Mouse (Mus musculus): ENCODE measurements around the gene Cela1. TPM values are rescaled to one million over a fixed set of nuclear protein-coding genes. Genes with fewer than 3 reads are reported as not detected.

Gene Cela1
- total RNA-seq, 2 experiments from 2014 or later: 26.6 to 56.2 TPM

DNA sequence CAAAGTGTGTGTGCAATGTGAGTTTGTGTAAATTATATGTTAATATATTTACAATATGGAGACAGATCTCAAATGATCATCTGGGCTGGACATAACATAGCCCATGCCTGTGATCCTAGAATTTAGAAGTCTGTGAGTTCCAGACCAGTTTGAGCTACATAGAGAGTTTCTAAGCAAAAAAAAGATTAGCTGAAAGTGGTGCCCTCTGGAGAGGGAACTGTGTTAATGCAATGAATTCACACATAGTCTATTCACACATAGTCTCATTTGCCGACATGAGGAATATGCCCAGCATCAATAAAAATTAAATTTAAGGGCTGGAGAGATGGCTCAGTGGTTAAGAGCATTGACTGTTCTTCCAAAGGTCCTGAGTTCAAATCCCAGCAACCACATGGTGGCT lies 11.2 kb downstream of the Cela1 start:
- ATAC-seq (replicated peaks; ENCODE audit: low FRiP score, poor library complexity, severe bottlenecking): no peak

DNA sequence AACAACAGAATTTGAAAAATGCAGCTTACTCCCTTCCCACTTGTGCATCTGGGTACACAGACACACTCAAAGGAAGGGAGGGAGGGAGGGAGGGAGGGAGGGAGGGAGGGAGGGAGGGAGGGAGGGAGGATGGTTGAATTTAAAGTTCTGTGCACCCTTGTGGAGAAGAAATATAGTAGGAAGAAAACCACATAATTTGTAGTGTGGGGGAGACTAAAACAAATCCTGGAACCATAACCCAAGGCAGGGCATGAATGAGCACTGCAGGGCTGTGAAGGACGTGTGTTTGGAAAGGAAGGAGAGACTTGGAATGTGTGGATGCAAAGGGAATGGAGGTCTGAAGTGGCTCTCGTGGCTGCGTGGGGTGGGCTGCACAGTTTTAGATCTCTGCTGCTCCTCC lies 12.2 kb downstream of the Cela1 start:
- no peak for ATAC-seq (replicated peaks; ENCODE audit: low FRiP score, poor library complexity, severe bottlenecking)

DNA sequence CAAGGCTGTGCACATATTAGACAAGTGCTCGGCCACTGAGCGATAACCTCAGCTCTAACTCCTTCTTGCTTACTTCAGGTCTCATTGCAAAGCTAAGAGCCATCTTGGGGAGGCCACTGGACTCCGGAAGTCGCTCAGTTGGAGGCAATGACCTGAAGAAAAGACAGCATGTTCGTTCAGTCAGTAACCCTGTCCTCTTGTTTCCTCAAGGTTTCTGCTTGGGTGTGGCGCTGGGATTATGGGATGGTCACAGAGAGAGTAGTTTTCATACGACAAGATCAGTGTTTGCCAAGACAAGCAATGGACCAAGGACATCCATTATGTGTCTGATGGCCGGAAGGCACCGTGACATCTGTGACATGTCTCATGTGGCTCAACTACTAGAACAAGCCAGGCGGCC lies 13.2 kb downstream of the Cela1 start:
- ATAC-seq (replicated peaks; ENCODE audit: low FRiP score, poor library complexity, severe bottlenecking): no peak

DNA sequence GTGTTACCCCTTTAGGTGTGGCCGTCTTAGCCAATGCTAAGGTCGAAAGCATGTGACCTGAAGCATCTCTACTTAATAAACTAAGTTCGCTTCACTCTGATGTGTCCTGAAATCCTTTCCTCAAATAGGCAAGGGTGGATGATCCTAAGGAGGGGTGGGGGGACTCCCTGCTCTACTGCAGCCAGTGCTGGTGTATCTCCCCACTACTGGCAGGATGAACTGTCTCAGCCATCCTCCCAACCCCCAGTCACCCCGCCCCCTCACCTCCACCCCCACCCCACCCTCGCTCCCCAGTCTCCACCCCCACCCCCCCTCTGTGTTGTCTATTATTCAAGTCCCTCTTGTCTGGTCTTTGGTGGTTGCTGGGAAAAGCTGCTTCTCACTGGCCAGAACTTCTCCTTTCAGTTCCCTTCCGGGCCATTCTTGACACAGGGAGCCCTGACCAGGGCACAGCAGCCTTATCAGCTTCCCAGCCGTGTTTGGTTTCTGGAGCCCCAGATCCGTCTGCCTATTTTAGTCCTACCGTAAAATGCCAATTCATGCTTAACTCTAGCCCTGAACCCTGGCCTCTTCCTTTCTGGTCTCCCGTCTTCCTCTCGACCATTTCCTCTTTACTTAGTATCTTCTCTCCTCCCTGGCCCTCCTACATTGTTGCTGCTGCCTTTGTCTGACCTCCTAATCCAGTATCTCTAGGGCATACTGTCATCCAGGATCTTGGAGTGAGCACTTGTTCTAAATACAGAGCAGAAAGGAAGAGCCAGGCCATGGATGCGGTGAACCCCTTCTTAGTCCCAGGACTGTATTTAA lies 13.9 kb downstream of the Cela1 start:
- peak; percentile 66 for ATAC-seq (replicated peaks; ENCODE audit: low FRiP score, poor library complexity, severe bottlenecking)

DNA sequence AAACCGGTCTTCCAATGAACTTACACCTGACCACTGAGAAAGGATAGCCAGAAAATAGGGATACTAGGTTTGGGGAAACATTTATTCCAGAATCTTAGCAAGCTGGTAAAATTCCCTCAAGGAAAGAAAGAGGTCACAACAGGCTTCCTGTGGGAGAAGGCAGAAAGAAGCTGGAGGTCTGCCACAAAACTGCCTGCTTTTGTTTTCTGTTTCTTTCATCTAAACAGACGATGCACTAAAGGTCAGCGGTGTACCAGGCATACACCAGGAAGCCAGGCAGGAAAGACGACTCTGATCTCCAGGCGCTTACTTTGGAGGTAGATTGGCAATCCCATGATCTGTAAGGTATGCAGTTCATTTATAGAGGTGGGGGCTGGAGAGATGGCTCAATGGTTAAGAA lies 16.9 kb downstream of the Cela1 start:
- ATAC-seq (replicated peaks; ENCODE audit: low FRiP score, poor library complexity, severe bottlenecking): no peak

DNA sequence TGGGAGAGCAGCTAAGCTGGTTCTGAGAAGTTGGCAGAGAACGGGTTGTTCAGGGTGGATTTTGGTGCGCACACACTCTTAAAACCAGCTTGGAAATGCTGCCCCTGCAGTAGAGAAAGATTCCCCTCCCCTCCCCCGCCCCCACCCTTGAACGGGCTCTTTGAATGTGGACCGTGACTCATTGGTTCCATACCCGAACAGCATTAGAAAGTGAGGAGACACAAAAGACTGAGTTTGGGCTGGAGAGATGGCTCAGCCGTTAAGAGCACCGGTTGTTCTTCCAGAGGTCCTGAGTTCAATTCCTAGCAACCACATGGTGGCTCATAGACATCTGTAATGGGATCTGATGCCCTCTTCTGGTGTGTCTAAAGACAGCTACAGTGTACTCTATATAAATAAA lies 17.7 kb downstream of the Cela1 start:
- ATAC-seq (replicated peaks; ENCODE audit: low FRiP score, poor library complexity, severe bottlenecking): no peak

DNA sequence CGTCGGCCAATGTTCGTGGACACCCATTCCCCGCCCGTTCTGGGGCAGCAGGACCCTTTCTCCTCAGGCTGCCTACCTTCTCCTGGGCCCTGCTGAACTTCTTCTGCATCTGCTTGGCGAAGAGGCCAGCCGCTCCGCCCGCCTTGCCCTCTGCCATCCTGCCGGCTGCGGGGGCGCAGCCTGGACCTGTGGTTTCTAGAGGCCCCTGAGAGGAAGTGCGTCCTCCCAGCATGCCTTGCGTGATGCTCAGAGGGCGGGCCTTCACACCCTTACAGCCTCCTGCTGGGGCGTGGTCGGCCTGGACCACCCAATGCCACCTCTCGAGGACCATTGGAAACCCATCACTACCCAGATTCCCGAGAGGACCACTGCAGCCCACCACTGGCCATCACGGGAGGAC lies 18.4 kb downstream of the Cela1 start, which contains the start of gene Bin2:
Gene Bin2 (minus strand): TSS at position 217 of the 400 bp plus-strand sequence.
- ATAC-seq (replicated peaks; ENCODE audit: low FRiP score, poor library complexity, severe bottlenecking): peak; percentile 72

DNA sequence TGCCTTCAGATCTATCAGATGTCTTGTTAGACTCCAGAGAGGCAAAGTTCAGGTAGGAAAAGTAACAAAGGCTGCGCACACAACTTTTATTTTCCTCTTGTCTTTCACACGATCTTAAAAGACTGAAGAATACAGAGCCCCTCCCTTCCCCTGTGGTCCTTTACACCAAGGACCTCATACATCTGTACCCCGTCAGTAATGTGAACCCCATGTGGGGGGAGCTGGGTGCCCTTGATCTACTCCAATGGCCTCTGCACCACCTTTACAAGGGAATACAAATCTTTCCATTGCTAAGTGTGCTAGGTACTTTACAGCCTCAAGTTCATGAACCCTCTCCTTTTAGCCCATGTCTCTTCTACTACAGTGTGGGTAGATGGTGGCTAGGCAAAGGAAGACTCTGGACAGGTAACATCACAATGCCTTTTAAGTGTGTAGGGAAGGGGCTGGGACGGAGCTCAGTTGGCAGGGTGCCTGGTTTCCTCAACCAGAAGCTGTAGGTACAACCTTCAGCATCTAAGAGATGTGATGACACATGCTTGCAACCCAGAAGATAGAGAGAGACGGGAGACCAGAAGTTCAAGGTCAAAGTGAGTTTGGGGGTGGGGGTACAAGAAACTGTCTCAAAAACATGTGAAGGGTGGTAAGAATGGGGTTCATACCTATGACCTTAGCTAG lies 19.7 kb downstream of the Cela1 start:
- ATAC-seq (replicated peaks; ENCODE audit: low FRiP score, poor library complexity, severe bottlenecking): no peak

DNA sequence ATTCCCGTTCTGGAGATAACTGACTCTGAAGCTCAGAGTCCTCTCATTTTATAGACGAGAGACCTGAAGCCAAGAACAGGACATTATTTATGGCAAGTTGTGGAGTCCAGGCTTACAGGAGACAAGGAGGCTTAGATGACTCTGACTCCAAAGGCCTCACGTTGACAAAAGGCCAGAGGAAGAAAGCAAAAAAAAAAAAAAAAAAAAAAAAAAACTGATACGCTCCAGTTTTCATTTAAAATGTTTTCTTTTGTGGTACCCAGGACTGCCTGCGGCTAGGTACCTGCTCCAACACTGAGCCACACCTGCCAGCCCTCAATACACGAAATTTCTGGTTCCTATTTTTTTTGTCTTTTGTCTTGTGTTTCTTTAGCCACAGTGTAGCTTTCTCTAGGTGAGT lies 20.3 kb downstream of the Cela1 start:
- no peak for ATAC-seq (replicated peaks; ENCODE audit: low FRiP score, poor library complexity, severe bottlenecking)

DNA sequence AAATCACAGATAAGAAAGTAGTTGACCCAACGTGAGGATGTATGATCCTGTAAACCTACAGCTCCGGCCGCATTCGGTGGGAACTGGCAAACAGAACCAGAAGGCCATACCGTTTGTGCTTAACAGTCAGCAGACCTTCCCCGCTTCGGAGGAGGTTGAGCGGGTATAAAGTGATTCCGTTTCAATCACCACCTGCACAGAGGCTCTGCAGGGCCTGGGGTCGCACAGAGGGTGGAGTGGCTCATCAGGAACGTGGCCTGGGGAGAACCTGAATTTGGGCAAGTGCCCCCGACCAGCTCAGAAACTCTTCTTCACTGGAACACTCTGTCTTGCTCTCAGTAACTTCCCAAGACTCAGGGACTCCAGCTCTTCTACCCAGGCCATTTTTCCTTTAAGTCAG lies 20.9 kb downstream of the Cela1 start:
- ATAC-seq (replicated peaks; ENCODE audit: low FRiP score, poor library complexity, severe bottlenecking): no peak

DNA sequence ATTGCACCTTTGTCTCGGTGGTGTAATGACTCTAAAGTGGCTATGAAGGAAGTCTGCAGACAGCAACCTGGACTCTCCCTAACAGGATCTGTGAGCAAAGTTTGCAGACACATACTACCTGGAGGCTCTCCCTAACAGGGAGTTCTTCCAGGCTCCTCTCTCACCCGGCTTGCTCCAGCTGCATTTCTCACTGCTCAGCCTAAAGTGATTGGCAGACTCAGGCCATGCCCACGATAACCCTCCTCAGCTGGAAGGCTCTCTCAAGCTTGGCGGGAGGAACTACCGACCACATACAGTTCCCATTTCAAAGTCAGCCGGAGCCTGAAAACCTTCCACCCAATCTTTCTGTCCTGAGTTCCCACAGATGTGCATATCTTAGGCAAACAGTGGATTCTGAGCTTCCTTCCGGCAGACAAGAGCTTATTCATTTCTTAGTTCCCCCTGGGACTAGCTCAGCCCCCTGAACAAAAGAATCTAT lies 21.5 kb downstream of the Cela1 start:
- no peak for ATAC-seq (replicated peaks; ENCODE audit: low FRiP score, poor library complexity, severe bottlenecking)

DNA sequence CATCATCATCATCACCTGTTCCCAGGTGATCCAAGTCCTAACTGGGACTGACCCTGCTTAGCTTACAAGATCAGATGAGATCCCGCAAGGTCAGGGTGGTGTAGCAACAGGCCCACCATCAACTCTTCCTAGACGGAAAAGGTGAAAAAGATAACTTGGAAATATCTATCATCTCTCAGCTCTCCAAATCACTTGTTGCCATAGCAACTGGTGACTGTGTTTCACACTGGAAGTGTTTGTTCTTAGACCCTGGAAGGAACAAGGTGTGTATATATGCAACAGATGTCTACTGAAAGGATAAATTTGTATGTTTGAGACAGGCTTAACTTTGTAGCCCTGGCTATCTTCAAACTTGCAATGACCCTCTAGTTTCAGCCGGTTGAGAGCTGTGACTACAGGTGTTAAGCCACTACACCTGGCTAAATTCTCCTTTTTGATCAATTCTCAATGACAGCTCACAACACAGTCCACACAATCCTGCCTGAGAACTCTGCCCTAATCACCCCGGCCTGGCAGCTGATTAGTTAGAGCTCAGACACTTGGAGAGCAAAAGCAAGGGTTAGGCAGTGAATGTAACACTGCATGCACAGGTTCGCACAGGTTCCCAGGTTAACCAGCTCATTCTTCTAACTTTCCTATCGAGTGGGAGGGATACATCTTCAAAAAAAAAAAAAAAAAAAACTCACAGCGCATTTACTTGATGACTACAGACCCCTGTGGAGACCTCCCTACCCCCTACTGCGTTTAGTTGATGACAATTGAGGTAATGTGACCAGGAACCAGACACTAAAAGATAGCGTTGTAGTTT lies 22.1 kb downstream of the Cela1 start:
- ATAC-seq (replicated peaks; ENCODE audit: low FRiP score, poor library complexity, severe bottlenecking): no peak

DNA sequence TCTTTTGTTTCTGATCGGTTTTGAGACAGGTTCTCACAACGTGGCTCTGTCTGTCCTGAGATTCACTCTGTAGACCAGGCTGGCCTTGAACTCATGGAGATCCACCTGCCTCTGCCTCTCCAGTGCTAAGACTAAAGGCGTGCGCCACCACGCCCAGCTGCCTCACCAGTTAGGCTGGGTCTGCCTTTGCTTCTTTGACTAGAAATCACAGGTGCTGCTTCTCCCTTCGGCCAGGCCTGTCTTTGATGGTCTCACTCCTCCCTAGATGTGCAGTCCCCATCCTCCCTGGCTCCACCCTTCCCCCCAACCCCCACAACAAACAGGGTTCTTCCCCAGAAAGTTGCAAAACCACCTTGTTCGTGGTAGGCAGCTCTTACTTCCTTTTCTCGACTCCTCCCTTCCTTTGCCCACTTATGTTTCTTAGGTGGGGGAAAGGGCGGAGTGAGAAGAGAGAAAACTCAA lies 22.9 kb downstream of the Cela1 start:
- ATAC-seq (replicated peaks; ENCODE audit: low FRiP score, poor library complexity, severe bottlenecking): no peak

DNA sequence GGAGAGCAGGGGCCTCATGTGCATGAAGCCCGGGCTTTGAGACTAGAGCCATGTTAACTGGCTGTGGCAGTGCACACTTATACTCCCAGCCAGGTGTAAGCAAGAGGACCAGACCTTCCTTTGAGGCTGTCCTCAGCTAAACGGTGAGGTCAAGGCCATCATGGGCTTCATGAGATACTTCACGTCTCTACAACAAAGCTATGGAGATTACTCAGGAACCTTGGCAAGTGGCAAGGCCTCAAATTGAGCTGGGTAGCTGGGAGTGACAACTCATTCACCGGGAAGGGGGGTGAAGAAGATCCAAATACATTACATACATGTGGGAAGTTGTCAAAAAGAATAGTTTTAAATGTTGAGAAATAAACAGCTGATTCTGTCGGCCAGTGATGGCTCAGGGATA lies 26.9 kb downstream of the Cela1 start:
- ATAC-seq (replicated peaks; ENCODE audit: low FRiP score, poor library complexity, severe bottlenecking): no peak

DNA sequence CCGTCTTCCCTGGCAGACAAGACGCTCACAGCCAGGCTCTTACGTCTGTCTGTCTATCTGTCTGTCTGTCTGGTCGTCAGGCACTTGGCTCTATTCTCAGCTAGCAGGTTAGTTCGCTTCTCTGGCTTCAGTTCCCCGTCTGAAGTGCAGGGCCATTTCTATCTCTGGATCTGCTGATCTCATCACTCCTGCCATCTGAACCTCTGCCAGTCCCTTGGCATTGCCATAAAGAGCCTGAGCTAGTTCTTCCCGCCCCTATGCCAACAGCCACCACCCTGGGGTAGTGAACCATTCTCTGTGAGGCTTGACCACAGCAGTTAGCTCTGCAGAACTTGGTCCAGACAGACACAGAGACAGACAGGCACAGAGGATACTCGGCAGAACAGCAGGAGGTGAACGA lies 27.4 kb downstream of the Cela1 start:
- ATAC-seq (replicated peaks; ENCODE audit: low FRiP score, poor library complexity, severe bottlenecking): no peak

DNA sequence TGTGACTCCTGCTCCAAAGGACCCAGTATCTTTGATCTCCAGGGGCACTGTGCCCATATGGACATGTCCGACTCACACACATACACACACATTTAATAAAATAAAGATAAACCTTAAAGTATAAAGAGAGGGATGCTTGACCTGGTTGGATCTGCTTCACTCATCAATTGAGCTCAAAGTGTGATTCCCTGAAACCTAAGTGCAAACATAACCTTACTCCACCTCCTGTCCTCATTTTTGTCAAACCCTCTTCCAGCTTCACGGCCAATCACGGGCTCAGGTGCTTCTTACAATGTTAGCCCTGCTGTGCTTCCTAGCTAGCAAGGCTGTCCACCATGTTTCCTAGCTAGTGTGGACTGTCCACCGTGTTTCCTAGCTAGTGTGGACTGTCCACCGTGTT lies 32.5 kb downstream of the Cela1 start:
- ATAC-seq (replicated peaks; ENCODE audit: low FRiP score, poor library complexity, severe bottlenecking): no peak

DNA sequence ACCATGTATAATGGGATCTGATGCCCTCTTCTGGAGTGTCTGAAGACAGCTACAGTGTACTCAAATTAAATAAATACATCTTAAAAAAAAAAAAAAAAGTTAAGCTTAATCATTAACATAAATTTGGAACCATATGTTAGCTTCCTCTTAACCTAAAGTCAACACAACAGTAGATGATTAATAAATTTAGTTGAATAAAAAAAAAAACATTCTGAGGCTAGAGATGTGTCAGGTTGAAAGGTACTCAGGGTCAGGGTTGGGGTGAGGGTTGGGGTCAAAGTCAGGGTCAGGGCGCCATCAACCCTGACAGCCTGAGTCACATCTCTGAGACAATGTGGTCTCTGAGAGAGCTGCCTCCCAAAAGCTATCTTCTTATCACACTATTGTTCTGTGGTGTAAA lies 33.5 kb downstream of the Cela1 start:
- no peak for ATAC-seq (replicated peaks; ENCODE audit: low FRiP score, poor library complexity, severe bottlenecking)

DNA sequence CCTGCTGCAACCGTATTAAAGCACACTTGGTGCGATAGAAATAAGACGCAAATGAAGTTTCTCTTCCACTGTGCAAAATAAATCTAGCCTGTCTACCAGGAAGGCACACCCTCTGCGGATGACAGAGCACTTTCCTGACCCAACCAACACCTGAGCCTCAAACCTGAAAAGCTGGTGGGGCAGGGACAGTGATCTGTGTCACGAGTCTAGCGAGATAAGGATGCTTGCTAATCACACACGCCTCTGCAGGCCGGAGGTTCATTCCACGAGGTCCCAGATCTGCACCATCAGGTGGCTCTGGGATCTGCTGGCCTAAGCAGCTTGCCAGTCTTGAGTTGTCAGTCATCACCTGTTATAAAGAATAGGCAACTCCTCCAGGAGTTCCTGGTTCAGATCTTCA lies 36.1 kb downstream of the Cela1 start:
- ATAC-seq (replicated peaks; ENCODE audit: low FRiP score, poor library complexity, severe bottlenecking): no peak

DNA sequence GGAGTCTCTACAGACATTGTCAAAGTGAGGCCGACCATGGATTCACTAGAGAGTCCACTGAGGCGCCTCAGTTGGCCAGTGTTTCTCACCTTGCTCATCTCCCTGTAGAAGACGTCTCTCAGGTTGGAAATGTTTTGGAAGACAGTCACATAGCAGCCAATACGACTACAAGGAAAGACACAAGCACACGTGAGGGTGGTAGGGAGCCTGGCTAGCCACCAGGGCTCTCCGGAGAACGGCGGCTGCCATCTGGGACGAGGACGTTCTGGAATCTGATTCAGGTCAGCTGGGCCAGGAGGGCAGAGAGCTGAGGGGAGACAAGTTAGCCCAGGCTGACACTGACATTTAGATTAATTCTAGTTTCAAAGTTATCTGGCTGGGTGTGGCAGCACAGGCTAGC lies 37.6 kb downstream of the Cela1 start:
- ATAC-seq (replicated peaks; ENCODE audit: low FRiP score, poor library complexity, severe bottlenecking): no peak

DNA sequence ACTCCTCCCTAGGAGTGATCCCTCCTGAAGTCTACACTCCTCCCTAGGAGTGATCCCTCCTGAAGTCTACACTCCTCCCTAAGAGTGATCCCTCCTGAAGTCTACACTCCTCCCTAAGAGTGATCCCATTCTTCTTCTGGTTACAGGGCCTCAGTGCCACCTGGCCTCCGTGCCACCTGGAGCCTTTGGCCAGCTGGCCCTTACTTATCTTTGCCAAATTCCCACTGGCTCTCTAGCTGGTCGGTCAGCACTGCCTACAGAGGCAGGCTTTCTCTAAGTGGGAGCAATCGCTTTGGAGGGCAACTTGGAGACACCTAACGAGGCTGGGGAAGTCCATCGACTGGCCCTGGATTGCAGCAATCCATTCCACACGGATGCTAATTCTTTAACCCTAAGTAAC lies 41.6 kb downstream of the Cela1 start:
- ATAC-seq (replicated peaks; ENCODE audit: low FRiP score, poor library complexity, severe bottlenecking): no peak

DNA sequence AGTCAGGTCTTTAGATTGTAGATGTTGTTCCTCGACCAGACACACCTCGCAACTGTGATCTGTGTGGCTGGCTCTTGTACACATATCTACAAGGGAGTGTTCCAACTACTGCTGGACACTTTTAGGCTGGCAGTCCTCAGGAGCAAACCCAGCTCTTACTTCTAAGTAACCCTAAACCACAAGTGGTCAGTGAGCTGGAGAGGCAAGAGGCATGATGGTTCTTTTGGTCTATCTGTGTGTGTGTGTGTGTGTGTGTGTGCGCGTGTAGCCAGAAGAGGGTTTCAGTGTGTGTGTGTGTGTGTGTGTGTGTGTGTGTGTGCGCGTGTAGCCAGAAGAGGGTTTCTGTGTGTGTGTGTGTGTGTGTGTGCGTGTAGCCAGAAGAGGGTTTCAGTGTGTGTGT lies 45.3 kb downstream of the Cela1 start:
- ATAC-seq (replicated peaks; ENCODE audit: low FRiP score, poor library complexity, severe bottlenecking): no peak

Measured in erythroid progenitor cell, adult 5-6 weeks (primary cell).